Mouse (Mus musculus) layer of hippocampus, adult 18-20 months (tissue): Measurements from ENCODE around the gene Dyrk1a. TPM values are rescaled to one million over a fixed set of nuclear protein-coding genes. Genes with fewer than 3 reads are reported as not detected.

Experiments used
- DNase-seq, 2 experiments: peaks; one replicate each; pipeline ENCODE4 v3.0.0; 2022; ENCODE audit warnings: low spot score in 2 of 2
- total RNA-seq, 2 experiments: library from RNA; stranded (reverse); gene quantifications; 2 replicates each; pipeline ENCODE4 v1.2.3; 2021

Gene Dyrk1a
- total RNA-seq, 2 experiments from 2014 or later, result 86.6 to 93.2 TPM

- DNase-seq, result no peak
Measured at GRCm38 (mm10) chr16:94701971-94702370, 132.2 kb downstream of the Dyrk1a start.

GRCm38 (mm10) chr16:94713480-94714094, 143.8 kb downstream of the Dyrk1a start:
- DNase-seq, result peak; percentile 73 to 88

- DNase-seq, result no peak
Measured at GRCm38 (mm10) chr16:94714483-94714882, 144.7 kb downstream of the Dyrk1a start.

- no peak for DNase-seq
Measured at GRCm38 (mm10) chr16:94717051-94717450, 147.2 kb downstream of the Dyrk1a start.

- DNase-seq, result peak in 1 of 2 experiments; percentile 36
Measured at GRCm38 (mm10) chr16:94718919-94719318, 149.1 kb downstream of the Dyrk1a start.

GRCm38 (mm10) chr16:94719488-94719887, 149.7 kb downstream of the Dyrk1a start:
- DNase-seq, result no peak

- DNase-seq, result no peak
Measured at GRCm38 (mm10) chr16:94720476-94721153, 150.8 kb downstream of the Dyrk1a start.

- DNase-seq, result no peak
Measured at GRCm38 (mm10) chr16:94721549-94722006, 151.8 kb downstream of the Dyrk1a start.

- DNase-seq, result no peak
Measured at GRCm38 (mm10) chr16:94722936-94723335, 153.1 kb downstream of the Dyrk1a start.

GRCm38 (mm10) chr16:94724061-94724596, 154.3 kb downstream of the Dyrk1a start:
- peak; percentile 88 to 95 for DNase-seq

- DNase-seq, result peak; percentile 40 to 74
Measured at GRCm38 (mm10) chr16:94724747-94725211, 155.0 kb downstream of the Dyrk1a start.

GRCm38 (mm10) chr16:94729236-94729635, 159.4 kb downstream of the Dyrk1a start:
- DNase-seq, result no peak

- DNase-seq, result peak in 1 of 2 experiments; percentile 37
Measured at GRCm38 (mm10) chr16:94731027-94731426, 161.2 kb downstream of the Dyrk1a start.

GRCm38 (mm10) chr16:94735472-94735871, 165.7 kb downstream of the Dyrk1a start:
- DNase-seq, result no peak

- DNase-seq, result no peak
Measured at GRCm38 (mm10) chr16:94736462-94737358, 166.9 kb downstream of the Dyrk1a start.

- no peak for DNase-seq
Measured at GRCm38 (mm10) chr16:94737359-94737687, 167.5 kb downstream of the Dyrk1a start.

- DNase-seq, result peak; percentile 25 to 61
Measured at GRCm38 (mm10) chr16:94743853-94744501, 174.2 kb downstream of the Dyrk1a start.

- DNase-seq, result no peak
Measured at GRCm38 (mm10) chr16:94745016-94745415, 175.2 kb downstream of the Dyrk1a start.
